Mouse (Mus musculus) kidney, adult 2 months (tissue): ENCODE results near the gene Ankfy1.

Source experiments
- CTCF ChIP-seq: fragments of 200-500 bp; conservative IDR thresholded peaks from 2 replicates; pipeline ENCODE4 v1.5.1; 2011; ENCODE audit warnings: low read depth, mild to moderate bottlenecking, control low read depth, low read length, moderate library complexity, mixed read lengths; ENCODE audit not compliant: insufficient read depth, insufficient read length
- POLR2A ChIP-seq: fragments of 200-500 bp; IDR thresholded peaks from one replicate; pipeline ENCODE4 v1.6.1; 2011; ENCODE audit warnings: low read depth, low read length, control low read depth

GRCm38 (mm10) chr11:72680726-72681125, 9.1 kb upstream of the Ankfy1 start:
- TF ChIP-seq CTCF = no peak
- TF ChIP-seq POLR2A = no peak
